Mouse (Mus musculus): Measurements from ENCODE around the gene Gsx1.

Gene Gsx1

DNA sequence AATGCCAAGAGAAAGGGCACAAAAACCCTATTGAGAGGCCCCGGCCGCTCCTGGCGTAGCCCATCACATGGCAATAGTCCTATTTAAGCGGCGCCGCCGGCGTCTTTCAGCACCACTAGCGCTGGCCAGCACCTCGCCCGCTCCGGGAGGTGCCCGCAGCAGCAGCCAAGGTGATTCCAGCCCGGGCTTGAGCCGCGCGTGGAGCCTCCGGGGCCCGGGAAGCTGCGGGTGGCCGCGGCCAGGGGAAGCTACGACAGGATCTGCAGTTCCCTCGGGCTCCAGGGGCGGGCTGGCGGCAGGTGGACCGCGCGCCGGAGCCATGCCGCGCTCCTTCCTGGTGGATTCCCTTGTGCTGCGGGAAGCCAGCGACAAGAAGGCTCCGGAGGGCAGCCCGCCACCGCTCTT, at the start of gene Gsx1:
TSS of gene Gsx1 (plus strand) at position 126 of the 405 bp plus-strand sequence.
- no peak for DNase-seq (ENCODE audit: extremely low read depth, insufficient read length, low spot score)

DNA sequence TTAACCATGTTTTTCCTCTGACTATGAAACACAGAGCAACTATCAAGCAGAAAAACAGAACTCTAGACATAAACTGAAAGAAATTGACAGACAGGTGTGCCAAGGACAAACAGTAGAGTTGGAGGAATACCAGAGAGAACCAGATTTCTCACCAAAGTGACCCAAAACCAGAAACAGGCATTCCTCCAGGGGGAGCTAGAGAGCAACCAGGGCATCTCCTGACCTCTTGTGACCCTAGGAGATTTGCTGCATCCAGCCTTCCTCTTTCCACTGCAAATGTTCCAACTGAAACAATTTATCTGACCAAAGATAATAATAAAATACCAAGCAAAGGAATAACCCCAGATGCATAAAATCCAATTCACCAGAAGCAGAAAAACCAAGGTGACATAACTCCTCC, 41.2 kb upstream of the Gsx1 start:
- DNase-seq (ENCODE audit: extremely low read depth, insufficient read length, low spot score): no peak

DNA sequence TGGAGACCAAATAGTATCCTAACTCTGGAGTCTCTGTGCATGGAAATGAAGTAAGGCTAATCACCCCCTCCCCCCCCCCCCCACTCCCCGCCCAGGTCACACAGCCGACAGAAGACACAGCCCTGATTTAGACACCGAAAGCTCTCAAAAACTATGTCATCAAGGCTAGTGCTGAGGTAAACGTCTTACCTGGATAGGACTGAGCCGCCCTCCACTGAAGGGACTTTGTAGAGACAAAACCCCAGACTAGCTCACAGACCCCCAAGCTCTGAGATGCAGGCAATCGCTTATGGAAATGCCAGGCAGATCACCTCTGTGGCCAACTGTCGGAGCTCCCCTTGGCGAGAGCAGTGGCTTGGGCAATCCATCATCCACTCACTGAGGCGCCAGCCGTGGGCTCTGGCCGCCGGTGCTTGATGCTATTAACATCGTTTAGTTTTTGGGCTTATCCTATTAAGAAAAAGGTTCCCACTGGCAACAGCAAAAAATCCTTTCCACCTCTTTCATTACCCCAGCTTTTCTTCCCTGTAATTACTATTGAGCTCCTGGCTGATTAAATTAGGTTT, 33.6 kb upstream of the Gsx1 start:
- DNase-seq (ENCODE audit: extremely low read depth, insufficient read length, low spot score): no peak

DNA sequence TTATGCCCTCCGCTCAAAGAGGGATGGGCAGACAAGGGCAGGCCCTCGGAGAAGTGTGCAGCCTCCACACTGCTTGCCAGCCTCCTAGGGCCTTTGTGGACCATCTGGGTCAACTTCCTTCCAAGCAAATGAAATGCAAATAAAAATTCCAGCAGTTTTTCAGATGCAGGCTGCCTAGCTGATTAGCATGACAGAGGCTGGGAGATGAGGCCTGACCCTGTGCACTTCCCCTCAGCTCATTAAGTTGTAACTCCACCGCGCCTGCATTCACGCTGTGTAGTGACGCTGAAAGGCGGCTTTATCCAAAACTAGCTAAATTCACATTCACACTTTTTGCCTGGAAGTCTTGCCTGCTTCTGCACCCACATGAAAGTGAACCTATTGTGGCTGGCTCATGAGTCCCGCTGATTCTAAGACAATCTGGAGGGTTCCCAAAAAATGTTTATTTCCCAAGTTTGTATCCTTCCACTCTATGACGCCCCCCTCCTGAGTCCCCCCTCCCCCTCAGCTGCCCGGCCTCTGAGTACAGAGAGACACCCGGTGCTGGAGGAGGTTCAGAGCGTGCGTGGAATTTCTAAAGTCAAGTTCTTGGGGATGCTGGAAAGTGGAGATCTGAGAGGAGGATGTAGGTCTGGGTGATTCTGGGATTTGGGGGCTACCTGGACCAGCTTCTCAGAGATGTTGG, 32.9 kb upstream of the Gsx1 start:
- DNase-seq (ENCODE audit: extremely low read depth, insufficient read length, low spot score): no peak

DNA sequence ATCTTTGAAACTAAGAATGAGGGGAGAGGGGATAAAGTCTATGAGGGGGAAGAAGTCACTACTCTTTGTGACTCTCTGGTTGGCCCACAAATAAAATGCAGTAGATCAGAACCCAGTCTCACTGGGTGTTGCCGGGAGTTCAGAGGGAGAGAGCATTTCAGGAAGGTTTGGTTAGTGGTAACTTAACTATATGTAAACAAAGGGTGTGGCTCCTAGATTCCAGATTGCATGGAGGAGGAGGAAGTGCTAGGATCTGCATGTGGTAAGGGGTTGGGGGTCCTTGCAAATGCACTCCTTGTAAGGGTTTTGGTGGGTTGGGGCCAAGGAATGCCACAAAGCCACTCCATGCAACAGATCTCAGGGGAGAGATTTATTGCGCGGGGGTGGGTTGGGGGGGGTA, 32.1 kb upstream of the Gsx1 start:
- DNase-seq (ENCODE audit: extremely low read depth, insufficient read length, low spot score): no peak

DNA sequence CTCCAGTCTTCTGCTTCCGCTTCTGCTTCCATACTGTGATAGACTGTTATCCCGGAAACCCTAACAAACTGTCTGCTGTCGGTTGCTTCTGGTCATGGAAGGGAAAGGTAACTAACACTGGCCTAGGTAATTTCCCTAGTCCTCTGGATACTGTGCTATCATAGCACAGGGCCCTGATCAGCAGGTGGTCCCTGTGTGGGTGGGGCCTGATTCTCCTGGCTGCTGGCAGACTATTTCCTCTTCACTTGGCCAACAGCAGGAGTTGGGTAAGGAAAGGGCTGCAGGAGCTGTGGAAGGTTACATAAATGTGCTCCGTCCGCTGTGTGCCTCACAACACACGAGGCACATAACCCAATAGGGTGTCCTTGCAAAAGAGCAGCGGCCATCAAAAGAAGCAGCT, 31.1 kb upstream of the Gsx1 start:
- no peak for DNase-seq (ENCODE audit: extremely low read depth, insufficient read length, low spot score)

DNA sequence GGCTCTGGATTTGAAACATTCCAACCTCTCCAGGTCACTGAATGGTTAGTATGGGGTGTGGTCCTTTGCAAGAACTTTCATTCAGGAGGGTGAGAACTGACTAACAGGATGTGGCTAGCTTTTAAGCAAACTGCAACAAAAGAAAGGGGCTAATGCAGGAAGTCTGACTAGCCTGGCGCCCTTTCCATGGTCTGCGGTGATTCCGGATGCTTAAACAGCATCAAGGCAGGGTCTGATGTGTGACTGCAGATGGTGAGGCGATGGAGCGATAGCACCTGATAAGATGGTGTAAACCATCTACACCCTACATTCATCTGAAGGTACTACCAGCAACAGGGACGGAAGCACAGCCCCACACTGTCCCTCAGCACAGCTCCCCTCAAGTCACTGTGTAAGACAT, 29.2 kb upstream of the Gsx1 start:
- DNase-seq (ENCODE audit: extremely low read depth, insufficient read length, low spot score): peak; percentile 58

DNA sequence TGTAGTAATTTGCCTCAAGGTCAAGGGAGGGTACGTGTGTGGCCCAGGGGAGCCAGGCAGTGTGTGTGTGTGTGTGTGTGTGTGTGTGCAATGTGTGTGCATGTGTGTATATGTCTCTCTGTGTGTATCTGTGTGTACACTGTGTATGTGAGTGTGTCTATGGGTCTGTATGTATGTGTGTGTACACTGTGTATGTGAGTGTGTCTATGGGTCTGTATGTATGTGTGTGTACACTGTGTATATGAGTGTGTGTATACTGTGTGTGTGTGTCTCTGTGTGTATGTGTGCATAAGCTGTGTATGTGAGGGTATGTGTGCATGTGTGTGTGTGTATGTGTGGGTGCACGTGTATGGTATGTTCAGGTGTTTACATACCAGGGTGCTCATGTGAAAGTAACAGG, 28.7 kb upstream of the Gsx1 start:
- DNase-seq (ENCODE audit: extremely low read depth, insufficient read length, low spot score): no peak

DNA sequence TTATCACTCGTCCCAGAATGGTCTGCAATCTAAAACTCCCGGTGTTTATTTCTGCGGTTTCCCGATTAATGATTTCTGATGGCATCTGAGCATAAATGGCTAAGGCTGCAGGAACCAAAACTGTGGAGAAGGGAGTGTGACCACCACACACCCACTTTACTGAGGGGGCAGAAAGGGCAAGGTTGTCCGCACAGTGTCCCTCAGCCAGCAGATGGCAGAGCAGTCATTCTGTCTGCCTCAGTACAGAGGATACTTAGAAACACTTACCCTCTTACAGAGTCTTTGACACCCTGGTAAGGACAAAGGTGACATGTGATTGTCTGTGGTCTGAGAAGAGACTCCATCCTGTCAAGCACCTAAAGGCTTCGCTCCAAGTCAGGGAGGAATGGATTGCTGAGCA, 23.4 kb upstream of the Gsx1 start:
- no peak for DNase-seq (ENCODE audit: extremely low read depth, insufficient read length, low spot score)

DNA sequence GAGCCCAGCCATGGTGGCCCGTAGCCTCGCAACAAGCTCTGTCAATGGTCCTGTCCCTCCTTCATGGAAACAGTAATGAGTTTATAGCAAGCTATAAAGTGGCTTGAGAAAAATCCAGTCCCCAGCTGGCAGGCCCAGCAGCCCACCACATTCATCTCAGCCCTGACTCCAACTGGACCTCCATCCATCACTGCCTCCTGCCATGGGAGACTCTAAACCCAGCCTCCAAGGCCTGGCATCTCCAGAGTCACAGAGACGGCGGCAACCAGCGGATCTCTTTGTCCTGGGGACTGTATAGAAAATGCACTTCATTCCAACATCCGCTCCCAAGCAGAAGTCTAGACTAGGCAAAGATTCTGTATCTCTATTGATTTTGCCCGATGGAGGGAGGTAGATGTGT, 18.4 kb upstream of the Gsx1 start:
- DNase-seq (ENCODE audit: extremely low read depth, insufficient read length, low spot score): no peak

DNA sequence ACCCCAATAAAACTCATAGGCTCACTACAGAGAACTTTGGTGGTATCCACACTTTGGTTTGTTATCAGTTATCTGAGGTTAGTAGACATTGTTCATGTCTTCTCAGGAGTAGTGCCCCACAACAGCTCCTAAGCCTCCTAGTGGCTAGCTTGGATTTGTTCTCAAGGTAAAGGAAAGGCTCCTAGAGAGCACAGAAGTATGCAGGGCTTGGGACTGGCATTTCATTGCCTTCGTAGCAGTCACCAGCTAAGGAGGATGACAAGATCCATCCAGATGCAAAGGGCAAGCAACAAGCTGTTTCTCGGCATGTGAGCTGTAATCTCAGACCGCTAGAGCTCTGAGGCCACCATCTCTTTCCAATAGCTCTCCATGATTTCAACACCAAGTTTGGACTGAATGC, 14.4 kb upstream of the Gsx1 start:
- DNase-seq (ENCODE audit: extremely low read depth, insufficient read length, low spot score): no peak

DNA sequence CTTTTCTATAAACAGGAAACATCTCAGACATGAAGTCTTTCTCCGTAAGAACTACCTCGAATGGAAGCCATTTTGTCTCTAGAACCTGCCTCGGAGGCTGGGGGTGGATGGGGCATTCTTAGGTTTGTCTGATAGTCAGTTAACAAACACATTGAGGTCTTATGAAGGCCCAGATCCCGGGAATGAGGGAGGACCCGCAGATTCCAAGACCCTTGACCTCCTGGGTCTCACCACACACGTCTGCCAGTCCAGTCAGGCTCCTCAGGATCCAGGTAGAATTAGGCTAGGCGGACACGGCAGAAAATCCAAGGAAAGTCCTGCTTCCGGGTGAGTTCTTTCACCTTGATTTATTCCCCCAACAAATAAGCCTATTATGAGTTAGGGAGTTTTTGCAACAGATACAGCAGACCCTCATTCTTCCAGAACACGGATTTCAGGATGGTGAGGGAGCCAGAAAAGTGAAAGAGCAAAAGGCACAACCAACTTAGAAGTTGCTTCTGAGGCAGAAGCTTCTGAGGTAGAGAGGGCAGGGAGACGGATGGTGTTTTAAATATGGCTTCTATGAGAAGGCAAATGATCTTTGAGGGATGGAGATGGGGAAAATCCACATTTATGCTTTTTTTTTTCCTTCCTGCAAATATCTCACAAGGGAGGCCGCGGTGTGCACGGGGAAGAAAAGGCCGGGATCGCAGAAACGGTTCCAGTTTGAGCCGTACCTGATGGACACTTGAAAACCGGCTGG, 3.2 kb upstream of the Gsx1 start:
- DNase-seq (ENCODE audit: extremely low read depth, insufficient read length, low spot score): no peak

DNA sequence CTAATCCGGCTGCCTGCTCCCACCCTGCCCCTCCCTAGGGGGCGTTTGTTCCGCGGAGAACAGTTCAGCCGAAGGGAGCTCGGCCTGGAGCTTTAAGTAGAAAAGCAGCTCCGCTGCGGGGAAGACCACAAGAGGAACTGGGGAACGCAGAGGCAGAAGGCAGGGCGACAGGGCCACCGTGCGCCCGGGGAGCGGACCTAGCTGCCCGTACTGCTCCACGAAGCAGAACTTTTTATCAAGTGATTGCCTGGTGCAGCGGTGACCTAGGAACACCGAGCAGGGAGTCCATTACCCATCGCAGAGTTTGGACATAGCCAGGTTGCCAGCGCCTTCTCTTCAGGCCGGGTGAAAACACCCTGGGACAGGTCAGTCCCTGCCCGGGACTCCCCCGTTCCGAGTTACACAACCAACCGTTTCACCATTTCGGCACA, 2.5 kb upstream of the Gsx1 start:
- no peak for DNase-seq (ENCODE audit: extremely low read depth, insufficient read length, low spot score)

DNA sequence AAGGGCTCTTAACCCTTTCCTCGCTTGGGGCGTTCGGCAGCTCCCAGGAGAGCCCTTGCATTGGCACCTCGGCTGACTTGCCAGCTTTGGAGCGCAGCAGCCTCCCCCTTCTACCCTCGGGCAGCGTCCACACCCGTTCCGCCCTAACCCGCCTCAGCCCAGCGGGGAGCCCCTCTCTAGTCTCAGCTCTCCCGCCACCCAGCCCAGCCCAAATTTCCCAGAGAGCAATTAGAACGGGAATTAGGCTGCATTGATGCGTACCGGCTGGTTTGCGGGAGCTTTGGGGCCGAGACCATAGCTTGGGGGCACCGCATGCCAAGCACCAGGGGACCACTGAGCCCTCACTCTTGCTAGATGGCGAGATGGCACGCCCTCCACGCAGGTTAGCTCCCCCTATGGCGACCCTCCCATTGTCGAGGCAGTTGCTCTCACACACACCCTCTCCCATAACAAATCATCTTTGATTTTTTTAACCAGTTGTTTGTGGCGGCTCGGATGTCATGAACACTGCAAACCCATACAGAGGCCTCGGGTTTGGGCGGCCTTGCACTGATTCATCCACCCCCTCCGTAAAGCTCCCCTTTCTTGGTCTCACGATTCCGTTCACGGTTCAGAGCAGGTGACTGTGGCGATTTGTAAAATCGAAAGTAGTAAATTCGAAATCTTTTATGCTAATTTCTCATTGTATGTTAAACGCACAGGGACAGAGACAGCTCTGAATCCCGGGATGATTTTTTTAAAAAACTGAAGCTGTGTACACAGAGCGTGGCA, 1.5 kb upstream of the Gsx1 start:
- DNase-seq (ENCODE audit: extremely low read depth, insufficient read length, low spot score): no peak

DNA sequence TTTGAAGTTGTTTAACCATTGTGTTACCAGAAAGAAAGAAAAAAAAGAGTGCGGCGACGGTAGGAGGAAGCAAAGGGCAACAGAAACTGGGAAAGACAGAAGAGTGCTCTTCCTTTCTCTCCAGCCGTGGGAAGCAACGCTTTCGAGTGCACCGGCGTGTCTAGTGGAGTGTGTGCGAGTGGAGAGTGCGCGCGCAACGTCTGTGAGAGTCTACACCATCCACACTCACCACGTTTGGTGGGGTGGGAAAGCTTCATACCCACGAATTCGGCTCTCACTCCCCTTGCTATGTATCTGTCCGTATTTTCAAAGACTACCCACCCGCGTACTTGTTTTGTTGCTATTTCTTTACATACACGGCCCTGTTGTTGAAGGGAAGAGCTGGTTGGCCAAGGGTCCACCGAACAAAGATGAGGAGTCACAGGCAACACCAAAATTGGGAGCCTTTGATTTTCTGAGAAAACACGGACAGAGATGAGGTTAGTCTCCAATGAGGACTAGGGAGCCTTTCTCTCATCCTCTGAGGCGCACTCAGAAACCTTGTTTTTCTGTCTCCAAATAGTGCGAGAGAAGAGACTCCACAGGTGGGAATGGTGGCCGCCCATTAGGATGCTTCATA, 835 bp upstream of the Gsx1 start:
- DNase-seq (ENCODE audit: extremely low read depth, insufficient read length, low spot score): no peak

DNA sequence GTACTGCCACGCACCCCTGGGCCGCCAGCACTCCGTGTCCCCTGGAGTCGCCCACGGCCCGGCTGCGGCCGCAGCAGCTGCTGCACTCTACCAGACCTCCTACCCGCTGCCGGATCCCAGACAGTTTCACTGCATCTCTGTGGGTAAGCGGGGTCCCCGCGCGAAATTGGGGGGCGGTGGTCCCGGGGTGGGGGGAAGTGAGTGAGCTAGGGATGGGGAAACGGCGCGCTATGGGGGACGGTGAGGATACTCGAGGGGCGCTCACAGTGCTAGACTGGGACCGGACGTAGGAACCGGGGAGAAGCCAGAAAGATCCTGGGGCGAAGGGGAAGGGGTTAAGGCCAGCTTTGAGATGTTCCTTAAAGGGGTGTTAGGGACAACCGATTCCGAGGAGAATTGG, 660 bp downstream of the Gsx1 start:
- no peak for DNase-seq (ENCODE audit: extremely low read depth, insufficient read length, low spot score)

DNA sequence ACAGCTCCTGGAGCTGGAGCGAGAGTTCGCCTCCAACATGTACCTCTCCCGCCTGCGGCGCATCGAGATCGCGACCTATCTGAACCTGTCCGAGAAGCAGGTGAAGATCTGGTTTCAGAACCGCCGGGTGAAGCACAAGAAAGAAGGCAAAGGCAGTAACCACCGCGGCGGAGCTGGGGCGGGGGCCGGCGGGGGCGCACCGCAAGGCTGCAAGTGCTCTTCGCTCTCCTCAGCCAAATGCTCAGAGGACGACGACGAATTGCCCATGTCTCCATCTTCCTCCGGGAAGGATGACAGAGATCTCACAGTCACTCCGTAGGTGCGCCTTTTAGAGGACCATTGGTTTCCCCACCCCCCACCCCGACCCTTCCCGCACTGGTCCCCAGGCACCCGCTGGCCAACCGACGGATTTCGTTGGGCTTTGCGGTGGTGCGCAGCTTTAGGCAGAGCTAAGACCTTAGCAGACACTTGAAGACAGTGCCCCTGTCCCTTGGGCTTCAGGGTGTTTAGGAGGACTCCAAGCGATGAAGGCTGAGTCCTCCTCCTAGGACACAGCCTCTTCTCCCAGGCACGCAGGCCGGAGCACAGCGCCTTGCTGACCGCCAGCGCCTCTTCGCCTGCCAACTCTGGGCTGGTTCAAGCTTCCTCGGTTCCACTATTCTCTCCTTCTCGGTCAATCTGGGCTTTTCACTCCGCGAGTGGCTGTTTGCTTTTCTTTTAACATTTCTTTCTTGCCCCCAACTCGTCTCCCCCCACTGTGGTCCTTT, 1.5 kb downstream of the Gsx1 start:
- no peak for DNase-seq (ENCODE audit: extremely low read depth, insufficient read length, low spot score)

DNA sequence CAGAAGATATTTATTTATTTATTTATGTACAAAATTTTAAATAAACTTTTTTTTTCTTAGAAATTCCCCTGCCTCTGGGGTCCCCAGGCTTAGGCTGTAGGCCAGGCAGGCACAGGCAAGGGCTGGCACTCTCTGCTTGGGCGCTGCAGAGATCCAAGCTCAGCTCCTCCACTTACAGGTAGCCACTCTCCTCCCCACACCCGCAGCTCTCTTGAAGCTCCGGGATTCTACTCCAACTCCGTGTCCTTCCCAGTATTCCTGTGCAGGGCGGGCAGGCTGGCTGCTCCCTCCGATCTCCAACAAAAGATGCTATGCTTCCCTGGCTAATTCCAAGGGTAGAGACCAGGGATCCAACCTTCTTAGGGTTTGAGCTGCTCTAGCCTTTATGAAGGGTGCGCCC, 2.4 kb downstream of the Gsx1 start:
- DNase-seq (ENCODE audit: extremely low read depth, insufficient read length, low spot score): no peak

DNA sequence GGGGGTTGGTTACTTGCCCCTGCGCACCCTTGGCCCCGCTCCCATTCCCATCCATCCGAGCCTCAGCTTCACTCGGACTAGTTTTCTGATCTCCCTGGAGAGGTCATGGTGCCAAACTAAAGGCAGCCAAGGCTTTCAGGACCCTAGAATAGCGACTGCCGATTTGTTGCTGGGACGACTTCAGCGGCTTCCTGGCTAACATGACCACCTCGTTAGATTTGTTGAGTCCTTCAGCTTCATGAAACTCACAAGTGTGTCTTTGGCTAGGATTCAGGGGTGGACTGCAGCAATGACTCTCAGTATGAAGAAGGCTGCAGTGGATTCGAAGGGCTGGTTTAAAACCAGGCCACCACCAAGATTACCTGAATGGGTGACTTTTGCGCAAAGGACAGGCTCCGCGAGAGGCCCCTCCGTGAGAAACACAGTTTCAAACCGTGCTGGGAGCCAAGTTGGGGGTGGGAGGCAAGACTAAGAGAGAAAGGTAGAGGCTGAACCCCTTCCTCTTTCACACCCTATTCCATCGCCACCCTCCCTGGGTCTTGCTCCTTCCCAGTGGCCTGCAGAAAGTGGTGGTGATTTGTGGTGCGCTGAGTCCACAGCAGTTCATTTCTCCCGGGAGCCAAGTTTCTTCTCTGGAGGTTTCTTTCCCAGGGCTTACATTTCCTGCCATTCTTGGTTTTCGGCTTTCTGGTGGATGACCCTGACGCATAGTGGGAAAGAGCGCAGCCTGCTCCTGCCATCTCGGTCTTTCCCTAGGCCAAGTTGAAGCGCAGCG, 3.5 kb downstream of the Gsx1 start:
- no peak for DNase-seq (ENCODE audit: extremely low read depth, insufficient read length, low spot score)

DNA sequence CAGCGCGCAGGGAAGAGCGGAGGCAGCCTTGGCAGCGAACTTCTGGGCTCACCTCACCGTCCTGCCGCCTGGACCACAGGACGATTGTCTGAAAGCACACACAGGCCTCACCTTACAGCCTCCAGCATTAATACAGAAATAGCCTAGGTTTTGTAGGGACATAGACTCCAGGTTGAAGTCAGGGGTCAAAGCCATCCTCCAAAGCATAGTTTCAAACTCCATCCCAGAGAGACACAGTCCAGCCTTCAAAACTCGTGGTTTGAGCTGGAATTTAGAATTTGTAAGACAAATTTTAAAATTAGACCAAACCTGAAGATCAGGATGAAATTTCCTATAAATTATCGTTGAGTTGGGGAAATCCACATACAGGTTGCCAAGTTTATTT, 4.1 kb downstream of the Gsx1 start:
- DNase-seq (ENCODE audit: extremely low read depth, insufficient read length, low spot score): no peak
